Mouse (Mus musculus): Measurements from ENCODE around the gene Igdcc4. TPM values are rescaled to one million over a fixed set of nuclear protein-coding genes. Genes with fewer than 3 reads are reported as not detected.
A peak's percentile ranks its signal among the peaks of the same experiment; 100 is the strongest.

Igdcc4 gene
- polyA plus RNA-seq, 1 experiment from 2014 or later, result 19.5 TPM

GRCm38 (mm10) chr9:65179817-65180624 is 78.7 kb downstream of the Igdcc4 start:
- Histone ChIP-seq H3K9ac (replicated peaks) (peak overlapping the region; percentile 50), H3K4me2 (replicated peaks) (peak overlapping the region; percentile 38; the same call in 1 of the 2 replicates), H3K4me1 (peaks cover 79% of the 10 kb centered on the region), H3K36me3 (peaks cover 52% of the 10 kb centered on the region), H3K4me3 (no peak overlapping the region), H3K27me3 (peaks cover 2% of the 10 kb centered on the region; the same call in 1 of the 2 replicates), H3K27ac (replicated peaks) (peak overlapping the region; percentile 98), H3K9me3 (no peaks in the 10 kb centered on the region)
- WGBS, result 22% methylated on average over 17 of the region's 17 CpGs
- no peak for ATAC-seq (ENCODE audit: low FRiP score, low read depth)

Other genes starting within 250 kb of the Igdcc4 start
- gene Slc24a1, start 149.9 kb upstream of the Igdcc4 start, polyA plus RNA-seq (2016; fragmentation: Nextera tagmentation; extraction: Ambion mirVana), result not detected in 2 replicates
- 58.4 and 60.4 TPM in 2 replicates for gene Ints14, start 140.6 kb upstream of the Igdcc4 start, polyA plus RNA-seq (2016; fragmentation: Nextera tagmentation; extraction: Ambion mirVana)
- gene Hacd3, start 79.8 kb upstream of the Igdcc4 start, polyA plus RNA-seq (2016; fragmentation: Nextera tagmentation; extraction: Ambion mirVana), result 148 and 157 TPM in 2 replicates
- 57.0 and 59.0 TPM in 2 replicates for gene Dpp8, start 69.1 kb upstream of the Igdcc4 start, polyA plus RNA-seq (2016; fragmentation: Nextera tagmentation; extraction: Ambion mirVana)
- gene Igdcc3, start 39.7 kb downstream of the Igdcc4 start, polyA plus RNA-seq (2016; fragmentation: Nextera tagmentation; extraction: Ambion mirVana), result 62.1 and 74.7 TPM in 2 replicates
- 5.6 and 6.5 TPM in 2 replicates for gene Parp16, start 93.9 kb downstream of the Igdcc4 start, polyA plus RNA-seq (2016; fragmentation: Nextera tagmentation; extraction: Ambion mirVana)
- 0.09 and 0.11 TPM in 2 replicates for gene Cilp, start 163.7 kb downstream of the Igdcc4 start, polyA plus RNA-seq (2016; fragmentation: Nextera tagmentation; extraction: Ambion mirVana)
- 43.0 and 44.3 TPM in 2 replicates for gene Clpx, start 192.8 kb downstream of the Igdcc4 start, polyA plus RNA-seq (2016; fragmentation: Nextera tagmentation; extraction: Ambion mirVana)
- 12.2 and 14.3 TPM in 2 replicates for gene Pdcd7, start 244.6 kb downstream of the Igdcc4 start, polyA plus RNA-seq (2016; fragmentation: Nextera tagmentation; extraction: Ambion mirVana)

Data from midbrain, embryonic 12.5 days (tissue).